Mouse (Mus musculus) cerebellum, adult 9-11 months (tissue): ENCODE data around the gene Flrt1.
"Not testable (repeated sequence)": the region's sequence is repeated elsewhere in the genome, so short reads cannot be mapped to it uniquely, and the experiment has no call there.

ENCODE experiments used
- DNase-seq: peaks from one replicate; pipeline ENCODE4 v3.0.0; 2022

Flrt1 gene

GRCm38 (mm10) chr19:7067344-7068050, 38.0 kb downstream of the Flrt1 start:
- no peak for DNase-seq

- no peak for DNase-seq
Observed at GRCm38 (mm10) chr19:7066828-7067342, 38.6 kb downstream of the Flrt1 start.

GRCm38 (mm10) chr19:7066034-7066827, 39.3 kb downstream of the Flrt1 start:
- peak; percentile 60 for DNase-seq

GRCm38 (mm10) chr19:7064571-7064970, 41.0 kb downstream of the Flrt1 start:
- DNase-seq: peak; percentile 82

- no peak for DNase-seq
Observed at GRCm38 (mm10) chr19:7062916-7063315, 42.6 kb downstream of the Flrt1 start.

- no peak for DNase-seq
Observed at GRCm38 (mm10) chr19:7062110-7062509, 43.4 kb downstream of the Flrt1 start.

GRCm38 (mm10) chr19:7058541-7058940, 47.0 kb downstream of the Flrt1 start:
- no peak for DNase-seq

GRCm38 (mm10) chr19:7057722-7058207, 47.8 kb downstream of the Flrt1 start:
- DNase-seq: peak; percentile 87

GRCm38 (mm10) chr19:7057126-7057721, 48.3 kb downstream of the Flrt1 start:
- peak; percentile 80 for DNase-seq

GRCm38 (mm10) chr19:7056248-7057087, 49.1 kb downstream of the Flrt1 start, which contains the start of gene Macrod1:
Gene Macrod1, plus strand, starts transcription at chr19:7056810.
- peak; percentile 84 for DNase-seq

GRCm38 (mm10) chr19:7055173-7055572, 50.4 kb downstream of the Flrt1 start:
- no peak for DNase-seq

GRCm38 (mm10) chr19:7054772-7055171, 50.8 kb downstream of the Flrt1 start:
- DNase-seq: no peak

GRCm38 (mm10) chr19:7053382-7053781, 52.1 kb downstream of the Flrt1 start:
- DNase-seq: not testable (repeated sequence)

- DNase-seq: no peak
Observed at GRCm38 (mm10) chr19:7044706-7045105, 60.8 kb downstream of the Flrt1 start.

- no peak for DNase-seq
Observed at GRCm38 (mm10) chr19:7044279-7044678, 61.2 kb downstream of the Flrt1 start.
